Mouse (Mus musculus): ENCODE data around the gene Magi1. TPM values are rescaled to one million over a fixed set of nuclear protein-coding genes. Genes with fewer than 3 reads are reported as not detected.

Magi1 gene
- polyA plus RNA-seq, 1 experiment from 2014 or later = 25.4 TPM

- Histone ChIP-seq H3K27ac (no peak overlapping the region), H3K9ac (no peak overlapping the region), H3K4me2 (replicated peaks) (no peak overlapping the region), H3K36me3 (no peaks in the 10 kb centered on the region), H3K4me1 (no peaks in the 10 kb centered on the region), H3K4me3 (no peak overlapping the region), H3K27me3 (replicated peaks) (no peaks in the 10 kb centered on the region), H3K9me3 (no peaks in the 10 kb centered on the region)
- no peak for ATAC-seq (ENCODE audit: low FRiP score, low read depth)
- WGBS = 75% methylated on average over 5 of the region's 5 CpGs
Measured at GRCm38 (mm10) chr6:94190830-94191229, 92.9 kb downstream of the Magi1 start.

GRCm38 (mm10) chr6:94189379-94189778, 94.3 kb downstream of the Magi1 start:
- Histone ChIP-seq H3K4me3 (no peak overlapping the region), H3K27me3 (replicated peaks) (no peaks in the 10 kb centered on the region), H3K9ac (no peak overlapping the region), H3K27ac (no peak overlapping the region), H3K4me2 (replicated peaks) (no peak overlapping the region), H3K36me3 (no peaks in the 10 kb centered on the region), H3K4me1 (no peaks in the 10 kb centered on the region), H3K9me3 (no peaks in the 10 kb centered on the region)
- WGBS = 67% methylated on average over 5 of the region's 5 CpGs
- ATAC-seq (ENCODE audit: low FRiP score, low read depth) = no peak

DNA sequence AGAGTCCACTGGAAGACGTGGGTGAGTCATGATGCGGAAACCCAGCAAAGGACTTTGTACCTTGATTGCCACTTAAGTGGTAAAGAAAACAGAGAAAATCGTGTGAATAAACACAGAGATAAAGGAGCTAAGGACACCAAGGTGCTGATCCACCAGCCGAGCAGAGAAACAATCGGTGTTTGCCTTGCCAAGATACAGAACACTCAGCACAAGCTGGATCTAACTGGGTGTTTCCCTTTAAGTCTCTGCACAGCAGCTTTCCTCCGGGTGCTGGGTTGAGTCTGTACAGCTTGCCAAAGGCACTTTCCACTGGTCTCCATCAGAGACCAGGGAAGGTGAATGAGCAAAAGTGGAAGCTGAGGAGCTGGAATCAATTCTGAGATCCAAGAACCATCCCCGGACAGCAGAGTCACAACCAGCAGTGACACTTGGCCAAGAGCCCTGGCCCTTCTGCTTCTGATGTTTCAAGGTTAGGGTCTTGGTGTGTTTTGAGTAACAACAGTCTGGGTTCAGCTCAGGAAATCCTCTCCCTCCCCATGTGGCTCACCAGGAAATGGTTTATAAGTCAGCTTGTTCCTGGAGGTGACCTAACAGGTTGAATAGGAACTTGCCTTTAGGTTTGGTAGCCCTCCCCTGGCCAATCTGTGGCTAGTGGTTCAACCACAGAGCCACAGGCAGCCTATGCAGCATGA, 96.9 kb downstream of the Magi1 start:
- H3K9ac ChIP-seq = no peak overlapping the region
- no peak overlapping the region for H3K27ac ChIP-seq
- H3K4me2 ChIP-seq (replicated peaks) = no peak overlapping the region
- no peaks in the 10 kb centered on the region for H3K36me3 ChIP-seq
- WGBS = 72% methylated on average over 7 of the region's 7 CpGs
- ATAC-seq (ENCODE audit: low FRiP score, low read depth) = no peak
- no peaks in the 10 kb centered on the region for H3K27me3 ChIP-seq (replicated peaks)
- H3K9me3 ChIP-seq = no peaks in the 10 kb centered on the region
- peaks cover 5% of the 10 kb centered on the region; the same call in 1 of the 2 replicates for H3K4me1 ChIP-seq
- no peak overlapping the region for H3K4me3 ChIP-seq

GRCm38 (mm10) chr6:94184268-94184667, 99.4 kb downstream of the Magi1 start:
- Histone ChIP-seq H3K9me3 (no peaks in the 10 kb centered on the region), H3K27ac (no peak overlapping the region), H3K4me3 (no peak overlapping the region), H3K36me3 (no peaks in the 10 kb centered on the region), H3K9ac (no peak overlapping the region), H3K4me1 (peaks cover 5% of the 10 kb centered on the region; the same call in 1 of the 2 replicates), H3K4me2 (replicated peaks) (no peak overlapping the region), H3K27me3 (replicated peaks) (no peaks in the 10 kb centered on the region)
- ATAC-seq (ENCODE audit: low FRiP score, low read depth) = no peak
- WGBS = 62% methylated on average over 4 of the region's 4 CpGs

GRCm38 (mm10) chr6:94183354-94183851, 100.3 kb downstream of the Magi1 start:
- WGBS = 67% methylated on average over 14 of the region's 14 CpGs
- Histone ChIP-seq H3K9me3 (no peaks in the 10 kb centered on the region), H3K9ac (no peak overlapping the region), H3K27ac (no peak overlapping the region), H3K4me3 (no peak overlapping the region), H3K36me3 (no peaks in the 10 kb centered on the region), H3K27me3 (replicated peaks) (no peaks in the 10 kb centered on the region), H3K4me2 (replicated peaks) (no peak overlapping the region), H3K4me1 (peaks cover 5% of the 10 kb centered on the region; the same call in 1 of the 2 replicates)
- ATAC-seq (ENCODE audit: low FRiP score, low read depth) = no peak

DNA sequence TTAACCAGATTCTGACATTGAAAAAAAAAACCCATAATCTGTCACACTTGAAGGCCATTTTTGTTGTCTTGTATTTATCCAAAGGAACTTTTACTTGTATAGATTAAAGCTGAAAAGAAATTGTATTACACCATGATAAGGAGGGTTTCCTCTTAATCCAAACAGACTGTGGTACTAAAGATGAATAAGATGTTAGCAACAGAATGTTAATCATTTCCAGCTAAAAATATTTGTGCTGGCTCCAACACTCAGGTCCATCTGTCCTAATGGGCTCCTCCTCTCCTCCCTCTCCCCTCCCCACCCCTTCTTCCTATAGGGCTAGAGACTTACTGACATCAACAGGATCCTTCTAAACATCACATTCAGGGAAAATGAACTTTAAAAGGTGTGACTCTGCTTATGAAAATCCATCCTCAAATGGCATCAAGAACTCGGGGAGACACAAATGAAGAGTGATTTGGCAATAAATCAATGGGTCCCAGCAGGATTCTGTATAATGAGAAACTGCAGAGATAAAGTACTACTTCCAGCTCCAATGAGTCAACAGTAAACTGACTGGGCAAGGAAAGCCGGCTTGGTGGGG, 102.0 kb downstream of the Magi1 start:
- no peaks in the 10 kb centered on the region for H3K27me3 ChIP-seq (replicated peaks)
- no peak overlapping the region for H3K4me2 ChIP-seq (replicated peaks)
- no peak overlapping the region for H3K4me3 ChIP-seq
- H3K27ac ChIP-seq = no peak overlapping the region
- H3K4me1 ChIP-seq = peaks cover 11% of the 10 kb centered on the region
- H3K9ac ChIP-seq = no peak overlapping the region
- WGBS = 12% methylated on average over 2 of the region's 2 CpGs
- no peaks in the 10 kb centered on the region for H3K9me3 ChIP-seq
- ATAC-seq (ENCODE audit: low FRiP score, low read depth) = no peak
- H3K36me3 ChIP-seq = no peaks in the 10 kb centered on the region

- H3K4me2 ChIP-seq (replicated peaks) = no peak overlapping the region
- no peak overlapping the region for H3K27ac ChIP-seq
- peaks cover 11% of the 10 kb centered on the region for H3K4me1 ChIP-seq
- no peak for ATAC-seq (ENCODE audit: low FRiP score, low read depth)
- H3K27me3 ChIP-seq (replicated peaks) = no peaks in the 10 kb centered on the region
- H3K9ac ChIP-seq = no peak overlapping the region
- WGBS = 88% methylated on average over 14 of the region's 14 CpGs
- H3K4me3 ChIP-seq = no peak overlapping the region
- H3K9me3 ChIP-seq = no peaks in the 10 kb centered on the region
- no peaks in the 10 kb centered on the region for H3K36me3 ChIP-seq
Measured at GRCm38 (mm10) chr6:94180331-94181150, 103.2 kb downstream of the Magi1 start.

- Histone ChIP-seq H3K27me3 (replicated peaks) (no peaks in the 10 kb centered on the region), H3K9me3 (no peaks in the 10 kb centered on the region), H3K27ac (no peak overlapping the region), H3K4me3 (no peak overlapping the region), H3K36me3 (no peaks in the 10 kb centered on the region), H3K4me1 (peaks cover 6% of the 10 kb centered on the region; the same call in 1 of the 2 replicates), H3K9ac (no peak overlapping the region), H3K4me2 (replicated peaks) (no peak overlapping the region)
- no peak for ATAC-seq (ENCODE audit: low FRiP score, low read depth)
- WGBS = 53% methylated on average over 3 of the region's 3 CpGs
Measured at GRCm38 (mm10) chr6:94177559-94177958, 106.2 kb downstream of the Magi1 start.

DNA sequence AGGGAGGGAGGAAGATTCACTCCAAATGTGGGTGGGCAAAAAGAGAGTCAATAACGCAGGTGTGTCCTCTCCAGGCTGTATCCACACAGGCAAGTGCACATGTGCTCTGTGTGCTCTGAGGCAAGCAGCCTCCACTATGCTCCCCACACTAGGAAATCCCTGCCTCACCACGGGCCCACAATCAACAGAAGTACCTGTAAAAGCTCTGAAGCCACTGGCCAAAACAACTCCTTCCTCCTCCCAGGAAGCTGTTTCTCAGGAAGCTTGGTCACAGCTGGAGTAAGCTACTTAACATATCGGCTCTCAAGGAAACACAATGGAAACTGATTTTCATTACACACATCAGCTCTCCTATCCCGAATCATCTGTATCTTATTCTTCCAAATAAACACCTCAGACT, 107.0 kb downstream of the Magi1 start:
- peaks cover 6% of the 10 kb centered on the region; the same call in 1 of the 2 replicates for H3K4me1 ChIP-seq
- H3K27ac ChIP-seq = no peak overlapping the region
- no peaks in the 10 kb centered on the region for H3K9me3 ChIP-seq
- H3K27me3 ChIP-seq (replicated peaks) = no peaks in the 10 kb centered on the region
- no peak overlapping the region for H3K4me3 ChIP-seq
- ATAC-seq (ENCODE audit: low FRiP score, low read depth) = no peak
- no peaks in the 10 kb centered on the region for H3K36me3 ChIP-seq
- 14% methylated on average over 4 of the region's 4 CpGs for WGBS
- H3K4me2 ChIP-seq (replicated peaks) = no peak overlapping the region
- no peak overlapping the region for H3K9ac ChIP-seq

- H3K4me1 ChIP-seq = no peaks in the 10 kb centered on the region
- no peaks in the 10 kb centered on the region for H3K9me3 ChIP-seq
- ATAC-seq (ENCODE audit: low FRiP score, low read depth) = no peak
- H3K9ac ChIP-seq = no peak overlapping the region
- no peak overlapping the region for H3K27ac ChIP-seq
- no peaks in the 10 kb centered on the region for H3K36me3 ChIP-seq
- no peak overlapping the region for H3K4me3 ChIP-seq
- H3K27me3 ChIP-seq (replicated peaks) = no peaks in the 10 kb centered on the region
- H3K4me2 ChIP-seq (replicated peaks) = no peak overlapping the region
- WGBS = 83% methylated on average over 8 of the region's 8 CpGs
Measured at GRCm38 (mm10) chr6:94171250-94171649, 112.5 kb downstream of the Magi1 start.

DNA sequence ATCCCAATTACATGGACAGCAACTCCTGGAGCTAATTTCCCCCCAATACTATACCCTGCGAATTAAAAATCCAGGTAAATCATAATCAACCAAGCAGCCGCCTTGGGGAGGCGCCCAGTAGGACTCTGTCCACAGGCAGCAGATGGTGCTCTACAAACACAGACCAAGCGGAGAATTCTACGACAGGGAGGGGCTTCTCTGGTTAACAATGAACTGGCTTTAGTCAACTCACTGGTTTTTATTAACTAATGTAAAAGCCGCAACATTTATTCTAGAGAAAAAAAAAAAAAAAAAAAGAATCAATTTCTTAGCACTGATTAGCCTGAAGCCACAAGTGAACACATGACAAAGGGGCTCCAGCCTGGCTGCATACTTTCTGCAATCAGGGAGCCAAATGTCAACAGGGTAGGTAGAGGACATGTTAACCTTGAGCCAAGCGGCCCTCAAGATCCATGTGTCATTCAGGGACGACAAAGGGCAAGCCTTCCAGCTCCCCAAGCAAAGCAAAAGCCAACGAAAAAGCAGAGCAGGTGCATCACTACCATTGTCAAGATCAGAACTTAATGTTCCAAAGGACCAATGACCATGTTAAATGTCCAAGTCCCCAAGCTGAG, 114.0 kb downstream of the Magi1 start:
- Histone ChIP-seq H3K27ac (no peak overlapping the region), H3K36me3 (no peaks in the 10 kb centered on the region), H3K9ac (no peak overlapping the region), H3K4me1 (no peaks in the 10 kb centered on the region), H3K27me3 (replicated peaks) (no peaks in the 10 kb centered on the region), H3K9me3 (no peaks in the 10 kb centered on the region), H3K4me3 (no peak overlapping the region), H3K4me2 (replicated peaks) (no peak overlapping the region)
- WGBS = 88% methylated on average over 9 of the region's 9 CpGs
- no peak for ATAC-seq (ENCODE audit: low FRiP score, low read depth)

DNA sequence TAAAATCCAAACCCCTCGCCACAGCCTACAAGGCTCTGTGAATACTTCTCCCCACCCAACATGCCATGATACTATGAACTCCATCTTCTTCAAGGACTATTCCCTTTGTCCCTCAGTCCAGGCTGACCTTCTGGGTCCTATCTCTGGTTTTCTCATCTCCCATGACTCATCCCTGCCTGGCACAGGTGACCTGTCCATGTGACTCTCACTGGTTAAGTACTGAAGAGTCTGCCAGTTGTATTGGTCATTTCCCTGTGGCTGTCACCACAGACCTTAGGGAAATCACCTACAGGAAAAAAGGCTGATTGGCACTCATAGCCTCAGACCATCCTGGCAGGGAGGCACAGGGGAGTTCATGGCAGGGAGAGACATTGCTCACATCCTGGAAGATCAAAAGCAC, 117.8 kb downstream of the Magi1 start:
- WGBS = 91% methylated on average over 1 of the region's 1 CpGs
- ATAC-seq (ENCODE audit: low FRiP score, low read depth) = no peak
- no peak overlapping the region for H3K27ac ChIP-seq
- H3K4me1 ChIP-seq = peaks cover 16% of the 10 kb centered on the region
- no peaks in the 10 kb centered on the region for H3K9me3 ChIP-seq
- no peak overlapping the region for H3K4me2 ChIP-seq (replicated peaks)
- H3K27me3 ChIP-seq (replicated peaks) = no peaks in the 10 kb centered on the region
- H3K36me3 ChIP-seq = no peaks in the 10 kb centered on the region
- no peak overlapping the region for H3K9ac ChIP-seq
- H3K4me3 ChIP-seq = no peak overlapping the region

All from neural tube, embryonic 12.5 days (tissue).